Mouse (Mus musculus): ENCODE results near the gene Trpc3.

Gene Trpc3

DNA sequence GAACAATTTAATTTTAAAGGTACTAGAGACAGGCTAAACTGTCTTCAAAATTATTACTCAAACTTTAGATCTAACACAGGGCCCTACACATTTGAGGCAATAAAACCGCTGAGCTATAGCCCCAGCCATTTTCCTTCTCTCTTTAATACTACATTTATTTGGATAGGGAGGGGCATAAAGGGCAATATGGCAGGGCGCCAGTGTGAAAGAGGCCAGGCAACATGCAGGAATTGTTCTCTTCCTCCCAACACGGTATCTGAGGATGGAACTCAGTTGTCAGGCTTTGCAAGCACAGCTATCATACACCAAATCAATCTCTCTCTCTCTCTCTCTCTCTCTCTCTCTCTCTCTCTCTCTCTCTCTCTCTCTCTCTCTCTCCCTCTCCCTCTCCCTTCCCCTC lies 91.2 kb downstream of the Trpc3 start:
- no peak for DNase-seq

DNA sequence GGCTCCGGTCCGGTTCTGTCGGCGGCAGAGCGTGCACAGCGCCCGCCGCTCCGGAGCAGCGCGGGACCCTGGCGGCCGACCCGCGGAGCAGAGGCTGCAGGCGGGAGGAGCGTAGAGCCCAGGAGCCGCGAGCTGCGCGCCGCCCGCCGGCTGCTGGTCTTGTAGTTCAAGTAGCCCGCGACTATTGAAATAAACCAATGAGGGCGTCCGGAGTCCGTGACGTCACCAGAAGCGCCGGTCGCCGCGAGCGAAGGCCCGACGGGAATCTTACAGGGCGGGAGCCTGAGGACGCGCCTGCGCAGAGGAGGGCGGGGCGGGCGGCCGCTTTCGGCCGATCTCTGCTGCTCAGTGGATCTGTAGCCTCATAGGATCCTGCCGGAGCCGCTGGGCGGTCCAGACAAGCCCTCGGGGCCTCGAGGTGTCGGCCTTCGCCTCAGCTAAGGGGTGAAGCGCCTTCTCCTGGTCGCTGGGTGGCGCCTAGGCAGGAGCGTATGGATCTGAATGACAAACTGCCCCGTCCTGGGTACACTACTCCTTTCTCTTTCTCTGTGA lies 118.1 kb downstream of the Trpc3 start, which contains the start of gene Ccna2:
Gene Ccna2, minus strand, starts transcription at position 324 of the 552 bp plus-strand sequence.
- DNase-seq = peak; percentile 97

DNA sequence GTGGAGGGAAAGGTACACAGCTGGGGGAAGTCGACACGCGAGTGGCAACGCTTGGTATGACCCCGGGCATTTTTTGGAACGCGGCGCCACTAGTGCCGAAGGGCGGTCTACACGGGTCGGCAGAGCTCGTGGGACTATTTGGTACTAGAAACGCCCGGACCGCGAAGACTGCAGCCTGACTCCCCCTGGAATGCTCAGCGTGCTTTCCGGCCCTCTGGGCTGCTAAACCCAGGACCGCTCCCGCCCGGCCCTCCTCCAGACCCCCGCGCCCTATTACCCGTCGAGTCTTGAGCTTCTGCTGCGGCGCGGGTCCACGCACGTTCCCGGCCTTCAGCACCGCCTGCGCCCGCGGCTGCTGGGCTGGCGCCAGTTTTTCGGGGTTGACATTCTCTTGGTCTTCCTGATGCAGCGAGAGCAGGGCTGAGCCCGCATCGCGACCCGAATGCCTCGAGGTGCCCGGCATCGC lies 118.6 kb downstream of the Trpc3 start:
- DNase-seq = no peak

Data from thymus, postnatal 25 days (tissue).